8 mouse cellular contexts compared by ENCODE assay signal in genomic region chr12:85151002-85151774, GRCm38 (mm10). TPM values are rescaled to one million over a fixed set of nuclear protein-coding genes. Genes with fewer than 3 reads are reported as not detected.
DNase-seq lines count a peak whose midpoint lies in the region; ATAC-seq lines count a peak whose summit lies in the region.

Gene Rps6kl1 (minus strand): TSS chr12:85151264.

- H3K9me3 ChIP-seq in intestine, embryonic 16.5 days (ENCODE audit: control insufficient read depth, low read length): no peaks in the 10 kb centered on the region
- H3K9me3 ChIP-seq in midbrain, embryonic 10.5 days (replicated peaks): no peaks in the 10 kb centered on the region

- H3K27me3 ChIP-seq in intestine, embryonic 16.5 days (replicated peaks; ENCODE audit: control insufficient read depth, insufficient read depth, low read length): peaks cover 11% of the 10 kb centered on the region; the same call in 1 of the 2 replicates
- peaks cover 45% of the 10 kb centered on the region for H3K27me3 ChIP-seq in midbrain, embryonic 10.5 days (ENCODE audit: low read depth, poor library complexity, severe bottlenecking)
- no peaks in the 10 kb centered on the region for H3K27me3 ChIP-seq in splenic B cell, adult 2 months (ENCODE audit: control insufficient read depth, insufficient read depth, low read length, poor library complexity, severe bottlenecking)

- H3K4me3 ChIP-seq in intestine, embryonic 16.5 days (ENCODE audit: low read length): peak within 1 kb of the TSS; percentile 37
- peak within 1 kb of the TSS; percentile 51 for H3K4me3 ChIP-seq in midbrain, embryonic 10.5 days

- no peak within 1 kb of the TSS for H3K27ac ChIP-seq in intestine, embryonic 16.5 days (ENCODE audit: low read length)
- peak within 1 kb of the TSS; percentile 57 for H3K27ac ChIP-seq in midbrain, embryonic 10.5 days (replicated peaks)

- intact Hi-C loops in left cerebral cortex, postnatal 36 days (cut with DNase I): no loop called here

- H3K9ac ChIP-seq in intestine, embryonic 16.5 days (ENCODE audit: low read depth, low read length): peak within 1 kb of the TSS; percentile 36

- 15% methylated on average over 28 of the region's 28 CpGs for WGBS in intestine, embryonic 16.5 days
- WGBS in midbrain, embryonic 10.5 days: 16% methylated on average over 28 of the region's 28 CpGs

- H3K4me1 ChIP-seq in intestine, embryonic 16.5 days (ENCODE audit: control insufficient read depth, insufficient read depth, low read length): peaks cover 11% of the 10 kb centered on the region; the same call in 1 of the 2 replicates
- peaks cover 22% of the 10 kb centered on the region for H3K4me1 ChIP-seq in midbrain, embryonic 10.5 days

- peak; percentile 80 for ATAC-seq in intestine, embryonic 16.5 days

- peak within 1 kb of the TSS; percentile 52 for H3K4me2 ChIP-seq in intestine, embryonic 16.5 days (ENCODE audit: low read depth, low read length)

- DNase-seq in R1 (ENCODE audit: low read depth, low spot score): peak; percentile 93
- peak; percentile 85 for DNase-seq in cerebellum, adult 8-10 months
- peak; percentile 20 for DNase-seq in forelimb bud, embryonic 11.5 days (ENCODE audit: low read depth, low spot score)
- peak; percentile 79 to 84 for DNase-seq in left cerebral cortex, postnatal 36 days (ENCODE audit: low spot score in 2 of 2)
- DNase-seq in midbrain, embryonic 10.5 days (ENCODE audit: low spot score): peak; percentile 47
- DNase-seq in splenic B cell, adult 2 months (ENCODE audit: low read depth, low spot score): peak; percentile 48
- no peak for DNase-seq in urinary bladder, postnatal 4 days (ENCODE audit: low spot score in 2 of 2)

- no peaks in the 10 kb centered on the region for H3K36me3 ChIP-seq in intestine, embryonic 16.5 days (ENCODE audit: control insufficient read depth, insufficient read depth, low read length)
- H3K36me3 ChIP-seq in midbrain, embryonic 10.5 days: no peaks in the 10 kb centered on the region
- H3K36me3 ChIP-seq in splenic B cell, adult 2 months (ENCODE audit: control insufficient read depth, insufficient read depth, low read length, poor library complexity, severe bottlenecking): no peaks in the 10 kb centered on the region

RNA-seq across cellular contexts. Expression of gene Rps6kl1, which starts in this region (rescaled TPM):
- 2.4 TPM in 2 replicates for polyA plus RNA-seq in intestine, embryonic 16.5 days (2015; fragmentation: Nextera tagmentation; extraction: Ambion mirVana)
- 10 to 100 TPM; 35.8 to 39.1 TPM for total RNA-seq in left cerebral cortex, postnatal 36 days (2021)
- polyA plus RNA-seq in midbrain, embryonic 10.5 days (2016; fragmentation: Nextera tagmentation; extraction: Ambion mirVana): 1.7 and 2.6 TPM in 2 replicates

Comparison
In these comparisons a context has a peak if more than half of its experiments do, and no peak if none do; other contexts are left out.
1. DNase-seq: peak in R1 (single experiment), cerebellum, adult 8-10 months (single experiment), forelimb bud, embryonic 11.5 days (single experiment), left cerebral cortex, postnatal 36 days (2 of 2), midbrain, embryonic 10.5 days (single experiment) and splenic B cell, adult 2 months (single experiment); none in urinary bladder, postnatal 4 days (0 of 2).